ENCODE assay signal across 27 mouse cellular contexts in genomic region chr3:32684631-32685030, GRCm38 (mm10).
"Had no signal": no experiment of that assay in that cellular context is flagged by ENCODE, and none has a peak within 500 bp of the region (broad histone marks: within the 10 kb centered on the region; RNA-seq: fewer than 3 reads in every experiment).

No protein-coding gene starts in this region.

- H3K4me1 ChIP-seq: heart, embryonic 13.5 days; heart, embryonic 15.5 days; hindbrain, embryonic 10.5 days; hindbrain, embryonic 12.5 days; intestine, embryonic 15.5 days; limb, embryonic 10.5 days; limb, embryonic 12.5 days had no signal

- H3K9ac ChIP-seq: heart, embryonic 13.5 days; heart, embryonic 15.5 days; hindbrain, embryonic 12.5 days; hindbrain, embryonic 14.5 days; intestine, embryonic 15.5 days; limb, embryonic 12.5 days; liver, embryonic 13.5 days; liver, embryonic 15.5 days; liver, postnatal 0 days had no signal

- H3K27me3 ChIP-seq: heart, embryonic 13.5 days; heart, embryonic 15.5 days; hindbrain, embryonic 12.5 days; intestine, embryonic 15.5 days; limb, embryonic 12.5 days; liver, embryonic 13.5 days; liver, embryonic 15.5 days had no signal

- DNase-seq: gastrocnemius, postnatal 10 days; gastrocnemius, postnatal 25 days; heart, postnatal 10 days; kidney, adult 18-20 months; kidney, adult 8-10 months; kidney, postnatal 10 days; kidney, postnatal 25 days; kidney, postnatal 4 days; liver; liver, embryonic 13.5 days; liver, postnatal 0 days; lung, adult 2 months had no signal

- H3K4me3 ChIP-seq: heart, embryonic 13.5 days; heart, embryonic 15.5 days; hindbrain, embryonic 10.5 days; hindbrain, embryonic 12.5 days; intestine, embryonic 15.5 days; layer of hippocampus, adult 2 months; left cerebral cortex, adult 2 months; limb, embryonic 10.5 days; limb, embryonic 12.5 days; liver, embryonic 13.5 days; liver, embryonic 15.5 days had no signal

- ATAC-seq: hindbrain, embryonic 16.5 days; inflammation-experienced regulatory T-cells, adult 6 months; intestine, embryonic 15.5 days; intestine, postnatal 0 days; liver, postnatal 0 days had no signal

- H3K9me3 ChIP-seq: heart, embryonic 13.5 days; heart, embryonic 15.5 days; hindbrain, embryonic 10.5 days; hindbrain, embryonic 12.5 days; intestine, embryonic 15.5 days; limb, embryonic 10.5 days; limb, embryonic 12.5 days; liver, embryonic 13.5 days; liver, embryonic 15.5 days had no signal

- H3K27ac ChIP-seq: heart, embryonic 13.5 days; heart, embryonic 15.5 days; hindbrain, embryonic 10.5 days; hindbrain, embryonic 12.5 days; hindbrain, embryonic 14.5 days; intestine, embryonic 15.5 days; layer of hippocampus, adult 2 months; left cerebral cortex, adult 2 months; limb, embryonic 10.5 days; limb, embryonic 12.5 days; liver, embryonic 13.5 days; liver, embryonic 15.5 days had no signal

- H3K36me3 ChIP-seq: heart, embryonic 13.5 days; heart, embryonic 15.5 days; hindbrain, embryonic 10.5 days; hindbrain, embryonic 12.5 days; intestine, embryonic 15.5 days; limb, embryonic 10.5 days; limb, embryonic 12.5 days; liver, embryonic 13.5 days; liver, embryonic 15.5 days had no signal

- H3K4me2 ChIP-seq: heart, embryonic 13.5 days; heart, embryonic 15.5 days; hindbrain, embryonic 12.5 days; hindbrain, embryonic 14.5 days; intestine, embryonic 15.5 days; limb, embryonic 12.5 days; liver, embryonic 11.5 days; liver, embryonic 13.5 days; liver, embryonic 15.5 days had no signal
